Comparison of ENCODE assay signal across 21 mouse cellular contexts in the genomic region with DNA sequence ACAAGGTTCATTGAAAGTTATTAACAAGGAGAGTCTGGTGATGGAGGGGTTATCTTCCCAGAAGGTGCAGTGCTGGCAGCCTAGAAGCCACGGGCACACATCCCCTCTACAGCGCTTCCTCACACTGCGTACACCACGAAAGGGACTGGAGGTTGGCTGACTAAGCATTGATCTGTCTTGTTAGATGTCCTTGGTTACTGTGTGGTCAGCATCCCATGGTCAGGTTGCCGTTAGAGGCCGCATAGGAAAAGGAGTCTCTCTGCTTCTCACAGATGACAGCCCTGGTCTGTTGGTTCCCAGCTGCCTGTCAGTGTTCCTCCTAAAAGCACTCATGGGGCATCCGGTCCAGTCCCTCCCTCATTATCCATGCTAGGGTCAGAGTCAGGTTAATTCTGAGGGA. TPM values are rescaled to one million over a fixed set of nuclear protein-coding genes. Genes with fewer than 3 reads are reported as not detected.
DNase-seq lines count a peak whose midpoint lies in the region; ATAC-seq and TF ChIP-seq lines count a peak whose summit lies in the region.
"Had no signal": no experiment of that assay in that cellular context is flagged by ENCODE, and none has a peak within 500 bp of the region (broad histone marks: within the 10 kb centered on the region; RNA-seq: fewer than 3 reads in every experiment).

No protein-coding gene starts in this region.

- 60% methylated on average over 7 of the region's 7 CpGs for WGBS in kidney, embryonic 15.5 days
- WGBS in limb, embryonic 11.5 days, result 84% methylated on average over 7 of the region's 7 CpGs
- 89% methylated on average over 7 of the region's 7 CpGs for WGBS in limb, embryonic 10.5 days

- H3K4me3 ChIP-seq in kidney, embryonic 15.5 days (replicated peaks), result no peak overlapping the region
- no peak overlapping the region for H3K4me3 ChIP-seq in limb, embryonic 11.5 days (ENCODE audit: low read depth, low read length)
- no peak overlapping the region for H3K4me3 ChIP-seq in limb, embryonic 10.5 days
- no peak overlapping the region for H3K4me3 ChIP-seq in MEL (ENCODE audit: control insufficient read depth in 1 of 2, insufficient read depth in 1 of 2, low read depth in 2 of 2, low read length in 2 of 2)
- H3K4me3 ChIP-seq: embryonic facial prominence, embryonic 12.5 days; forebrain, embryonic 15.5 days; heart, embryonic 12.5 days; hindbrain, embryonic 15.5 days had no signal

- H3K4me2 ChIP-seq in kidney, embryonic 15.5 days, result no peak overlapping the region
- no peak overlapping the region for H3K4me2 ChIP-seq in limb, embryonic 11.5 days (ENCODE audit: low read depth, severe bottlenecking)
- H3K4me2 ChIP-seq: embryonic facial prominence, embryonic 12.5 days; forebrain, embryonic 15.5 days; heart, embryonic 12.5 days; hindbrain, embryonic 15.5 days had no signal

- TF ChIP-seq EP300 in MEL (IDR thresholded peaks at IDR 0.05; ENCODE audit: low read depth in 1 of 2, low read length in 2 of 2), result no peak

- no peak for TF ChIP-seq RAD21 in MEL (IDR thresholded peaks at IDR 0.05; ENCODE audit: low read depth, low read length)

- no peak for TF ChIP-seq POLR2A in MEL (IDR thresholded peaks at IDR 0.05; ENCODE audit: control insufficient read depth in 1 of 2, insufficient read depth in 1 of 2, low read depth in 1 of 2, low read length in 2 of 2, poor library complexity in 1 of 2)

- peak; percentile 30 for DNase-seq in adrenal gland, postnatal 14 days
- DNase-seq in adrenal gland, postnatal 36 days, result no peak
- DNase-seq in kidney, postnatal 14 days, result no peak
- peak; percentile 18 for DNase-seq in limb, embryonic 11.5 days (ENCODE audit: low spot score)
- DNase-seq in limb, embryonic 10.5 days (ENCODE audit: low spot score), result no peak
- no peak for DNase-seq in MEL (ENCODE audit: low read depth, low spot score)
- no peak for DNase-seq in embryo, embryonic 10 days (ENCODE audit: low spot score)
- DNase-seq: adrenal gland, adult 8-10 months; cerebellum, adult 2 months; cerebellum, postnatal 10 days; gastrocnemius, postnatal 36 days; heart, adult 18-20 months; heart, postnatal 36 days had no signal

- no peak overlapping the region for H3K9ac ChIP-seq in kidney, embryonic 15.5 days
- H3K9ac ChIP-seq in limb, embryonic 11.5 days (ENCODE audit: low read length), result no peak overlapping the region
- H3K9ac ChIP-seq in MEL (ENCODE audit: control insufficient read depth, low read depth, low read length, poor library complexity, severe bottlenecking), result no peak overlapping the region
- H3K9ac ChIP-seq: embryonic facial prominence, embryonic 12.5 days; forebrain, embryonic 15.5 days; heart, embryonic 12.5 days; hindbrain, embryonic 15.5 days had no signal

- no peak for TF ChIP-seq CTCF in MEL (IDR thresholded peaks at IDR 0.05 in 2 of 3, conservative IDR thresholded peaks at IDR 0.05 in 1 of 3; ENCODE audit: control insufficient read depth in 1 of 3, insufficient read depth in 1 of 3, low read depth in 2 of 3, low read length in 3 of 3, poor library complexity in 1 of 3, severe bottlenecking in 1 of 3)

- H3K27me3 ChIP-seq in kidney, embryonic 15.5 days, result no peaks in the 10 kb centered on the region
- H3K27me3 ChIP-seq in limb, embryonic 11.5 days (ENCODE audit: control insufficient read depth, insufficient read depth, low read length), result no peaks in the 10 kb centered on the region
- H3K27me3 ChIP-seq in limb, embryonic 10.5 days (ENCODE audit: low read depth, poor library complexity, severe bottlenecking), result no peaks in the 10 kb centered on the region
- H3K27me3 ChIP-seq in MEL (ENCODE audit: control insufficient read depth in 1 of 2, insufficient read depth in 2 of 2, low read length in 2 of 2), result no peaks in the 10 kb centered on the region
- H3K27me3 ChIP-seq: CH12.LX; embryonic facial prominence, embryonic 12.5 days; forebrain, embryonic 15.5 days; heart, embryonic 12.5 days; hindbrain, embryonic 15.5 days had no signal

- H3K27ac ChIP-seq in kidney, embryonic 15.5 days, result no peak overlapping the region
- H3K27ac ChIP-seq in limb, embryonic 11.5 days (replicated peaks; ENCODE audit: low read depth, low read length), result no peak overlapping the region
- H3K27ac ChIP-seq in limb, embryonic 10.5 days, result no peak overlapping the region
- H3K27ac ChIP-seq in MEL (ENCODE audit: control insufficient read depth, low read depth, low read length), result peak overlapping the region; percentile 43
- H3K27ac ChIP-seq: embryonic facial prominence, embryonic 12.5 days; forebrain, embryonic 15.5 days; hindbrain, embryonic 15.5 days had no signal

- peak; percentile 40; the same call in 1 of the 2 replicates for ATAC-seq in kidney, embryonic 15.5 days (replicated peaks; ENCODE audit: low FRiP score)
- no peak for ATAC-seq in limb, embryonic 11.5 days (ENCODE audit: insufficient number of reproducible peaks, low FRiP score, low TSS enrichment, low read depth)
- ATAC-seq: forebrain, embryonic 15.5 days had no signal

- H3K36me3 ChIP-seq in kidney, embryonic 15.5 days, result no peaks in the 10 kb centered on the region
- H3K36me3 ChIP-seq in limb, embryonic 11.5 days (ENCODE audit: control insufficient read depth, insufficient read depth, low read length), result no peaks in the 10 kb centered on the region
- no peaks in the 10 kb centered on the region for H3K36me3 ChIP-seq in limb, embryonic 10.5 days
- H3K36me3 ChIP-seq in MEL (ENCODE audit: control insufficient read depth in 1 of 2, insufficient read depth in 2 of 2, low read length in 2 of 2), result peaks cover 0 to 27% of the 10 kb centered on the region in 2 experiments; a peak in 2 of 4 replicates
- H3K36me3 ChIP-seq: embryonic facial prominence, embryonic 12.5 days; forebrain, embryonic 15.5 days; heart, embryonic 12.5 days; hindbrain, embryonic 15.5 days had no signal

- H3K4me1 ChIP-seq in kidney, embryonic 15.5 days, result peaks cover 13% of the 10 kb centered on the region
- no peaks in the 10 kb centered on the region for H3K4me1 ChIP-seq in limb, embryonic 11.5 days (ENCODE audit: control insufficient read depth, insufficient read depth, low read length)
- peaks cover 7% of the 10 kb centered on the region; the same call in 1 of the 2 replicates for H3K4me1 ChIP-seq in limb, embryonic 10.5 days
- H3K4me1 ChIP-seq in MEL (ENCODE audit: control insufficient read depth in 1 of 2, insufficient read depth in 2 of 2, low read length in 2 of 2), result peaks cover 6 to 30% of the 10 kb centered on the region in 2 experiments; a peak in 3 of 4 replicates
- H3K4me1 ChIP-seq: embryonic facial prominence, embryonic 12.5 days; forebrain, embryonic 15.5 days; hindbrain, embryonic 15.5 days had no signal

- H3K9me3 ChIP-seq in kidney, embryonic 15.5 days (replicated peaks), result no peaks in the 10 kb centered on the region
- no peaks in the 10 kb centered on the region for H3K9me3 ChIP-seq in limb, embryonic 11.5 days (ENCODE audit: control insufficient read depth, low read length)
- no peaks in the 10 kb centered on the region for H3K9me3 ChIP-seq in limb, embryonic 10.5 days (replicated peaks)
- no peaks in the 10 kb centered on the region for H3K9me3 ChIP-seq in MEL (replicated peaks; ENCODE audit: insufficient read depth, low read length)
- H3K9me3 ChIP-seq: embryonic facial prominence, embryonic 12.5 days; forebrain, embryonic 15.5 days; hindbrain, embryonic 15.5 days had no signal

- H3K79me2 ChIP-seq in MEL (ENCODE audit: control insufficient read depth, insufficient read depth, low read length, poor library complexity), result peaks cover 6% of the 10 kb centered on the region

TF ChIP-seq in MEL, 35 proteins besides CTCF, POLR2A, EP300 and RAD21 (continues in another document):
- TF ChIP-seq HCFC1 (IDR thresholded peaks at IDR 0.05; ENCODE audit: low read depth, low read length), result no peak
- no peak for TF ChIP-seq TBP (IDR thresholded peaks at IDR 0.05; ENCODE audit: low read depth, low read length)
- TF ChIP-seq MEF2A (IDR thresholded peaks at IDR 0.05; ENCODE audit: extremely low read depth, insufficient replicate concordance, low read depth, low read length, poor library complexity, severe bottlenecking), result no peak
- no peak for TF ChIP-seq MXI1 (IDR thresholded peaks at IDR 0.05; ENCODE audit: low read depth, low read length)
- no peak for TF ChIP-seq SMC3 (IDR thresholded peaks at IDR 0.05; ENCODE audit: low read depth, low read length)
- TF ChIP-seq TCF12 (IDR thresholded peaks at IDR 0.05; ENCODE audit: low read depth, low read length), result no peak
- TF ChIP-seq GABPA (IDR thresholded peaks at IDR 0.05; ENCODE audit: low read depth, low read length), result no peak
- TF ChIP-seq POLR2AphosphoS5 (IDR thresholded peaks at IDR 0.05; ENCODE audit: borderline replicate concordance, low read depth, low read length), result no peak

RNA-seq across cellular contexts. Expression of a gene that starts 10.1 kb away (rescaled TPM):
- total RNA-seq in adrenal gland, postnatal 14 days (2021), result 62.2 and 112 TPM in 2 replicates
- 10 to 100 TPM; 27.4 to 66.4 TPM for total RNA-seq in adrenal gland, postnatal 36 days (2021)
- polyA plus RNA-seq in kidney, embryonic 15.5 days (2015; fragmentation: Nextera tagmentation; extraction: Ambion mirVana), result 20.3 and 24.4 TPM in 2 replicates
- polyA plus RNA-seq in limb, embryonic 11.5 days (2014; fragmentation: Nextera tagmentation; extraction: Ambion mirVana), result 6.5 and 10.9 TPM in 2 replicates
- 6.1 and 9.4 TPM in 2 replicates for polyA plus RNA-seq in limb, embryonic 10.5 days (2016; fragmentation: Nextera tagmentation; extraction: Ambion mirVana)
- total RNA-seq in MEL (2012; rRNA removed), result 7.7 and 9.2 TPM in 2 replicates
- 10 to 100 TPM in 1 of 2 experiments, not detected in 1; 13.3 TPM for polyA plus RNA-seq in MEL (2012; ENCODE audit: insufficient read depth in 1 of 2, insufficient read length in 2 of 2, low read depth in 1 of 2, low replicate concordance in 2 of 2, missing spikeins in 1 of 2)

RNA-seq across cellular contexts. Expression of a gene that starts 10.4 kb away (rescaled TPM):
- total RNA-seq in adrenal gland, postnatal 14 days (2021), result 40.4 and 47.4 TPM in 2 replicates
- total RNA-seq in adrenal gland, postnatal 36 days (2021), result 10 to 100 TPM; 48.3 to 73.1 TPM
- polyA plus RNA-seq in kidney, embryonic 15.5 days (2015; fragmentation: Nextera tagmentation; extraction: Ambion mirVana), result 36.4 and 39.4 TPM in 2 replicates
- polyA plus RNA-seq in limb, embryonic 11.5 days (2014; fragmentation: Nextera tagmentation; extraction: Ambion mirVana), result 18.1 and 18.9 TPM in 2 replicates
- polyA plus RNA-seq in limb, embryonic 10.5 days (2016; fragmentation: Nextera tagmentation; extraction: Ambion mirVana), result 12.1 and 16.3 TPM in 2 replicates
- total RNA-seq in MEL (2012; rRNA removed), result 7.2 and 8.4 TPM in 2 replicates
- 10 to 100 TPM in 1 of 2 experiments, not detected in 1; 12.9 TPM for polyA plus RNA-seq in MEL (2012; ENCODE audit: insufficient read depth in 1 of 2, insufficient read length in 2 of 2, low read depth in 1 of 2, low replicate concordance in 2 of 2, missing spikeins in 1 of 2)

RNA-seq across cellular contexts. Expression of a gene that starts 10.5 kb away (rescaled TPM):
- total RNA-seq in adrenal gland, postnatal 14 days (2021), result 3.0 and 6.4 TPM in 2 replicates
- total RNA-seq in adrenal gland, postnatal 36 days (2021), result not detected
- polyA plus RNA-seq in kidney, embryonic 15.5 days (2015; fragmentation: Nextera tagmentation; extraction: Ambion mirVana), result 2.7 and 3.2 TPM in 2 replicates
- 1.0 and 1.6 TPM in 2 replicates for polyA plus RNA-seq in limb, embryonic 11.5 days (2014; fragmentation: Nextera tagmentation; extraction: Ambion mirVana)
- 0.36 and 0.50 TPM in 2 replicates for polyA plus RNA-seq in limb, embryonic 10.5 days (2016; fragmentation: Nextera tagmentation; extraction: Ambion mirVana)
- not detected in 2 replicates for total RNA-seq in MEL (2012; rRNA removed)
- polyA plus RNA-seq in MEL (2012; ENCODE audit: insufficient read depth in 1 of 2, insufficient read length in 2 of 2, low read depth in 1 of 2, low replicate concordance in 2 of 2, missing spikeins in 1 of 2), result under 1 TPM in 1 of 2 experiments, not detected in 1; 0.14 TPM
- total RNA-seq: adrenal gland, adult 8-10 months; CH12.LX; gastrocnemius, adult 8-10 months had no signal
- polyA plus RNA-seq: cerebellum, adult 2 months; forebrain, embryonic 11.5 days; hindbrain, embryonic 15.5 days had no signal

Comparison
In these comparisons a context has a peak if more than half of its experiments do, and no peak if none do; other contexts are left out.
1. DNase-seq: peak in adrenal gland, postnatal 14 days (single experiment) and limb, embryonic 11.5 days (single experiment); none in adrenal gland, postnatal 36 days (0 of 2), kidney, postnatal 14 days (single experiment), limb, embryonic 10.5 days (single experiment), MEL (single experiment) and embryo, embryonic 10 days (single experiment).